Mouse (Mus musculus): ENCODE data around the gene Mgat2. TPM values are rescaled to one million over a fixed set of nuclear protein-coding genes. Genes with fewer than 3 reads are reported as not detected.

Gene Mgat2
- 33.5 and 40.1 TPM in 2 replicates for polyA plus RNA-seq (2012; rRNA removed)

GRCm38 (mm10) chr12:69183583-69184308 is at the start of gene Mgat2, which contains the start of gene Rpl36al:
TSS of gene Mgat2 (plus strand) at chr12:69184157.
TSS of gene Rpl36al (minus strand) at chr12:69184083.

GRCm38 (mm10) chr12:69158765-69159577 is 25.0 kb upstream of the Mgat2 start, which contains the start of gene Rps29:
TSS of gene Rps29 (minus strand) at chr12:69159186.

DNA sequence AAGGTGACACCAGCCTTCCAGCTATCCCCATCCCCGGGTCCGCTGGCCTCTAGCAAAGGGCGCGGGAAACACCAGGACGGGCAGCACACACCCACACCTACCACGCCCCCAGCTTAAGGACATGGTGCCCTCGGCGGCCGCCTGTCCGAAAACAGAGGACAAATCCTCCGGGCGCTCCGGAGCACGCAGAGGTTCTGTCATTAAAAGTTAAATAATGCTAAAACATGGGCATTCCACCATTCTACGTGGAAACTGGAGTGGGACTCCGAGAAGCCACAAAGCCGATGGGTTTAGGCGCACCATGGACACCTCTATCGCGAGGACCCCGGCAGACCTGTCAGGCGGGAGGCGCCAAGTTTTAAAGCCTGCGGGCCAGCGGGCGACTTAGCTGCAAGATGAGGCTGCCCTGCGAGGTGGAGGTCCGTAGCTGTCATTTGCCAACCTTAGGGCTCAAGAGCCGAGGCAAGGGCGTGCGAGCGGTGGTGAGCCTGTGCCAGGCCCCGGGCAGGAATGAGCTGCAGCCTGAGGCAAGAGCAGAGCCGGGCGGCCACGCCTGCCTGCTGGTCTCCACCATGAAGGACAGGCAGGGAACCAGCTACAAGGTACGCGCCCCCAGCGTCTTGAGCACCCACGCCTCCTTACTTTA is 15.4 kb upstream of the Mgat2 start, which contains the start of gene Lrr1:
Gene Lrr1 (plus strand): TSS at position 354 of the 646 bp plus-strand sequence.

GRCm38 (mm10) chr12:69196444-69197377 is 12.8 kb downstream of the Mgat2 start, which contains the start of gene Gm49383:
TSS of gene Gm49383 (minus strand) at chr12:69197104.

GRCm38 (mm10) chr12:69198164-69198535 is 14.2 kb downstream of the Mgat2 start, which contains the start of gene Dnaaf2:
TSS of gene Dnaaf2 (minus strand) at chr12:69198429.

GRCm38 (mm10) chr12:69204052-69204833 is 20.3 kb downstream of the Mgat2 start, which contains the start of gene Gm49384:
TSS of gene Gm49384 (minus strand) at chr12:69204267.

DNA sequence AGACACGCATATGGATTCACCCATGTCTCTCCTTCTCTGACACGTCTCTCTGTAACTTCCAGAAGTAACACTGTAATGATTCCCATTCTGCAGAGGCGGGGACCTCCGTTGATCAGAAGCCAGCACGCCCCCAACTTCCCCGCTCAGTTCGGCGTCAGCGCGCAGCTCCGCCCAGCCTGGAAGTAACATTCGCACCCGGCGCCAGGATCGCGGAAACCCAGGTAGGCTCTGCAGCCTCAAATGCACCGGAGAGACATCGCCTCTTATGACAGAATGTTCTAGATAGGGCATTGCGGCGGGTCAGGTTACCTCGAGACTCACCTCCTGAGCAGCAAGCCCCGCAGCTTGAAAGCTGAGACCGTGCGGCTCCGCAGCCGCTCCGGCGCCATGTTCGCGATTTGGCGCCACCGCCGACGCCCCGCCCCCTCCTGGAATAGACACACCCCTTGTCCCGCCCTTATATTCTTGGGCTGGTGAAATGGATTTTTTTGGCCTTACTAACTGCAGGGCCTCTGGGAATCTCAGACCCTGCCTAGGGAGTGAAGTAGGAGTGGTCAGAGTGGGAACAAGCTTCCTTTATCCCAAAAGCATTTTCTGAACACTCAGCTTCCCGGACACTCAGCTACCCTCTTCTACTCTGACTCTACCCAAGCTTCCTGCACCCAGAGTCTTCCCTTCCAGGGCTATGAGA is 44.0 kb downstream of the Mgat2 start, which contains the start of gene Pole2:
Gene Pole2 (minus strand): TSS at position 420 of the 691 bp plus-strand sequence.

Other genes starting within 250 kb of the Mgat2 start
- 1,786 and 3,467 TPM in 2 replicates for gene Rps29, start 25.0 kb upstream of the Mgat2 start, polyA plus RNA-seq (2012; rRNA removed)
- 3.9 and 6.5 TPM in 2 replicates for gene Lrr1, start 15.3 kb upstream of the Mgat2 start, polyA plus RNA-seq (2012; rRNA removed)
- gene Rpl36al, start 74 bp upstream of the Mgat2 start, polyA plus RNA-seq (2012; rRNA removed): 74.7 and 111 TPM in 2 replicates
- 2.6 TPM in 1 of 2 replicates, not detected in the other for gene Gm49383, start 12.9 kb downstream of the Mgat2 start, polyA plus RNA-seq (2012; rRNA removed)
- gene Dnaaf2, start 14.3 kb downstream of the Mgat2 start, polyA plus RNA-seq (2012; rRNA removed): 6.2 and 7.5 TPM in 2 replicates
- not detected in 2 replicates for gene Gm49384, start 20.1 kb downstream of the Mgat2 start, polyA plus RNA-seq (2012; rRNA removed)
- 3.9 and 4.6 TPM in 2 replicates for gene Pole2, start 44.0 kb downstream of the Mgat2 start, polyA plus RNA-seq (2012; rRNA removed)
- 0.52 and 0.53 TPM in 2 replicates for gene Klhdc1, start 57.0 kb downstream of the Mgat2 start, polyA plus RNA-seq (2012; rRNA removed)
- gene Klhdc2, start 112.5 kb downstream of the Mgat2 start, polyA plus RNA-seq (2012; rRNA removed): 105 and 161 TPM in 2 replicates
- gene Nemf, start 173.0 kb downstream of the Mgat2 start, polyA plus RNA-seq (2012; rRNA removed): 1.5 TPM in 2 replicates
- gene Arf6, start 188.0 kb downstream of the Mgat2 start, polyA plus RNA-seq (2012; rRNA removed): 218 and 291 TPM in 2 replicates
- 1.7 and 1.9 TPM in 2 replicates for gene Gm9887, start 188.3 kb downstream of the Mgat2 start, polyA plus RNA-seq (2012; rRNA removed)

All from ovary, adult 2 months (tissue).